Mouse (Mus musculus): ENCODE data around the gene Olfr294. TPM values are rescaled to one million over a fixed set of nuclear protein-coding genes. Genes with fewer than 3 reads are reported as not detected.

The Olfr294 gene
- not detected in 2 replicates for total RNA-seq (2021)
- long read RNA-seq, experiment 1: 0 reads
- long read RNA-seq, experiment 2: 0 reads

DNA sequence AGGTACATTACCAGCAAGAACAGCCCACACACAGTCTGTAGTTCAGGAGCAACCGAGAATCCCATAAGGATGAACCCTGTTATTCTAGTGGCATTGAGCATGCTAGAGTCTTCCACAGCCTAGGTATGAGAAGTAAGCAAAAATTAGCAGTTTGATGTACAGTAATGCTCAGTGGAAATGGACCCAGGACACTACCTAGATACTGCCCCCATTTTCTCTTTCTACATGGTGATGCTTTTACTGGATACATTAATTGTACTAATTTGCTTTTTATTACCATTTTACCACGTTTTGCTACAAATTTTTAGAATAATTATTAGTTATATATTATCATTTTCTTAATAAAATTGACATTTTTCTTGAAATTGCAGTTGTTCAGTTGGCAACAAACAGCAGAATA, at the start of gene Olfr294:
TSS of gene Olfr294 (minus strand) at position 101 of the 400 bp plus-strand sequence.
- no peak for DNase-seq

DNA sequence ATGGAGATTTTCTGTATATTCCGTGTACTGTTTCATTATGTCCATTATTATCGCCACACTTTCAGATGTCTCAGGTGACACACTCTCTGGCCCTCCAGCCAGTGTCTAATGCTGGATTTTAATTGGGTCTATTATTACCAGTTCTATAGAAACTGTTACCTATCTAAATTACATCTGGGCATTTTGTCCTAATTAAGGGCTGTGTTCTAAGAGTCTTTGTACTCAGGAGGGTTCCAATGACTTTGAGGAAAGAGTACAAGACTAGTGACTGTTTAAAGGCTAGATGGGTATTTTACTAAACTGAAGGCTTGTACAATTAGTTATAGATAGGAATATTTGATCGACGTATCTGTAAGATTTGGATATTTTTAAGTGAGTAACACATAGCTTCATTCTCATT, 32.3 kb upstream of the Olfr294 start, which contains the start of gene Olfr293:
TSS of gene Olfr293 (plus strand) at position 301 of the 400 bp plus-strand sequence.
- DNase-seq: no peak

GRCm38 (mm10) chr7:86583562-86583961, 32.9 kb downstream of the Olfr294 start, which contains the start of gene Olfr295:
Gene Olfr295 (plus strand): TSS chr7:86583862.
- DNase-seq: no peak

Other genes with a start within 250 kb of the Olfr294 start
- gene Olfr305, start 249.7 kb downstream of the Olfr294 start, total RNA-seq (2021): not detected in 2 replicates
- not detected in 2 replicates for gene Olfr304, start 230.0 kb downstream of the Olfr294 start, total RNA-seq (2021)
- gene Olfr303, start 218.9 kb downstream of the Olfr294 start, total RNA-seq (2021): not detected in 2 replicates
- not detected in 2 replicates for gene Olfr301, start 212.8 kb downstream of the Olfr294 start, total RNA-seq (2021)
- gene Olfr299, start 156.7 kb downstream of the Olfr294 start, total RNA-seq (2021): not detected in 2 replicates
- not detected in 2 replicates for gene Olfr298, start 124.2 kb downstream of the Olfr294 start, total RNA-seq (2021)
- gene Olfr297, start 96.7 kb downstream of the Olfr294 start, total RNA-seq (2021): not detected in 2 replicates
- gene Olfr295, start 32.8 kb downstream of the Olfr294 start, total RNA-seq (2021): not detected in 2 replicates
- gene Olfr293, start 32.4 kb upstream of the Olfr294 start, total RNA-seq (2021): not detected in 2 replicates
- gene Olfr292, start 71.7 kb upstream of the Olfr294 start, total RNA-seq (2021): not detected in 2 replicates
- gene Folh1, start 159.3 kb upstream of the Olfr294 start, total RNA-seq (2021): 0.82 and 0.86 TPM in 2 replicates
- gene Vmn2r77, start 178.4 kb upstream of the Olfr294 start, total RNA-seq (2021): not detected in 2 replicates

Measured in adrenal gland, postnatal 14 days (tissue).